Mouse (Mus musculus): ENCODE measurements at regions not wholly inside any gene's neighbourhood (a gene's known extent, or its start where the extent isn't known, plus 50 kb on each side); places are given as distances from the start of the nearest gene placed in this dataset.

Small RNAs in the stretch of these regions (microRNA-seq; reads per million reads assigned to microRNA genes)
- 0 reads per million in 2 experiments for gene Gm22802

Data from layer of hippocampus, postnatal 10 days (tissue).